Mouse (Mus musculus): ENCODE data around the gene 2010003K11Rik.

DNA sequence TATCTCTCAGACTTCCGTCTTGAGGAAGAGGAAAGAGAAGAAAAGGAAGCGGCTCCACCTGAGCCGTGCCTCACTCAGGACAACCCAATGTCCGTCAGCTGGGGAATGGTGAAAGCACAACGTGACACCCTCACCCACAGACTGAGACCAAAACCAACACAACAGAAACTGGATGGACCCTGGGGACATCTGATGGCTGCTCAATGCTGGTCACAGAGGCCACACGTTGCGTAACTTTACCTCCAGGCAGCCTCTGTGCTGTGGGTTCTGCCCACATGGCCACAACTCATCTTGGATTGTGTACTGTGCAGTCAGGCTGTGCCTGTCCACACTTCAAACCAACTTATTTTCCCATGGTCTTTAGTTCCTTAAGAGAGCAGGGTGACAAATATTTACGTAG is 36.4 kb downstream of the 2010003K11Rik start:
- TF ChIP-seq GATA1 (IDR thresholded peaks at IDR 0.05; ENCODE audit: borderline replicate concordance, low read length) (no peak), FLI1 (IDR thresholded peaks at IDR 0.05; ENCODE audit: low read length) (no peak)

All from megakaryocyte, embryonic 14.5 days (primary cell).